Mouse (Mus musculus) thymus, adult 2 months (tissue): ENCODE measurements around the gene Upk3bl.

ENCODE experiments used
- CTCF ChIP-seq: fragments of 200-500 bp; IDR thresholded peaks from 2 replicates; pipeline ENCODE4 v1.5.1; 2012; ENCODE audit warnings: mild to moderate bottlenecking, control low read depth, low read length, moderate library complexity, borderline replicate concordance; ENCODE audit not compliant: control insufficient read depth, poor library complexity, insufficient read depth; ENCODE audit errors: extremely low read depth
- POLR2A ChIP-seq: fragments of 200-500 bp; IDR thresholded peaks from 2 replicates; pipeline ENCODE4 v1.6.1; 2012; ENCODE audit warnings: mild to moderate bottlenecking, low read length, control low read depth, moderate library complexity; ENCODE audit not compliant: control insufficient read depth, poor library complexity, insufficient read depth; ENCODE audit errors: extremely low read depth

GRCm38 (mm10) chr5:136035285-136035684 lies 19.0 kb upstream of the Upk3bl start:
- no peak for TF ChIP-seq POLR2A
- TF ChIP-seq CTCF = no peak
